Mouse (Mus musculus) hematopoietic stem cell, adult 5-6 weeks (primary cell): ENCODE measurements at regions not wholly inside any gene's neighbourhood (a gene's known extent, or its start where the extent isn't known, plus 50 kb on each side); places are given as distances from the start of the nearest gene placed in this dataset.

ENCODE experiments used
- ATAC-seq, 2 experiments: fragments of 125-278 bp in 1 of 2; replicated peaks in 1 of 2; 2 replicates each; pipeline ENCODE4 v1.8.0; 2016 to 2017; ENCODE audit warnings: inconsistent platforms in 2 of 2, mild to moderate bottlenecking in 2 of 2, moderate number of reproducible peaks in 2 of 2, low read depth in 1 of 2, moderate TSS enrichment in 1 of 2; ENCODE audit not compliant: low FRiP score in 2 of 2, poor library complexity in 2 of 2, severe bottlenecking in 2 of 2, insufficient read depth in 1 of 2, low TSS enrichment in 1 of 2

- no peak for ATAC-seq
Observed at GRCm38 (mm10) chr8:10805405-10806151, 202.7 kb downstream of the Irs2 start.

GRCm38 (mm10) chr8:10804974-10805373 lies 203.3 kb downstream of the Irs2 start:
- ATAC-seq, result no peak

- ATAC-seq, result no peak
Observed at GRCm38 (mm10) chr8:10802003-10802402, 206.3 kb downstream of the Irs2 start.

- ATAC-seq, result no peak
Observed at GRCm38 (mm10) chr8:10801580-10801979, 206.7 kb downstream of the Irs2 start.

GRCm38 (mm10) chr8:10798444-10798843 lies 209.8 kb downstream of the Irs2 start:
- ATAC-seq, result no peak

- peak; percentile 25 to 42; a peak in 2 of 4 replicates for ATAC-seq
Observed at GRCm38 (mm10) chr8:10794367-10795189, 213.7 kb downstream of the Irs2 start.

GRCm38 (mm10) chr8:10793670-10794366 lies 214.4 kb downstream of the Irs2 start:
- no peak for ATAC-seq

GRCm38 (mm10) chr8:10788496-10789200 lies 219.6 kb downstream of the Irs2 start:
- ATAC-seq, result no peak

- ATAC-seq, result no peak
Observed at GRCm38 (mm10) chr8:10785801-10786200, 222.5 kb downstream of the Irs2 start.

GRCm38 (mm10) chr8:10785311-10785710 lies 222.9 kb downstream of the Irs2 start:
- no peak for ATAC-seq

- ATAC-seq, result no peak
Observed at GRCm38 (mm10) chr8:10784481-10784880, 223.8 kb downstream of the Irs2 start.

- ATAC-seq, result no peak
Observed at GRCm38 (mm10) chr8:10781860-10782259, 226.4 kb downstream of the Irs2 start.

- no peak for ATAC-seq
Observed at GRCm38 (mm10) chr8:10779636-10780035, 228.6 kb downstream of the Irs2 start.

- ATAC-seq, result no peak
Observed at GRCm38 (mm10) chr8:10775202-10776010, 232.9 kb downstream of the Irs2 start.

GRCm38 (mm10) chr8:10774778-10775177 lies 233.5 kb downstream of the Irs2 start:
- ATAC-seq, result no peak

- ATAC-seq, result no peak
Observed at GRCm38 (mm10) chr8:10768181-10768580, 240.1 kb downstream of the Irs2 start.

- ATAC-seq, result no peak
Observed at GRCm38 (mm10) chr8:10763907-10764306, 244.4 kb downstream of the Irs2 start.
